Mouse (Mus musculus): ENCODE measurements around the gene Dbp.
"Not testable (repeated sequence)": the region's sequence is repeated elsewhere in the genome, so short reads cannot be mapped to it uniquely, and the experiment has no call there.

Gene Dbp

GRCm38 (mm10) chr7:45704730-45705442, at the start of gene Dbp:
Gene Dbp, plus strand, starts transcription at chr7:45705088.
- DNase-seq (ENCODE audit: low spot score) = peak; percentile 98

DNA sequence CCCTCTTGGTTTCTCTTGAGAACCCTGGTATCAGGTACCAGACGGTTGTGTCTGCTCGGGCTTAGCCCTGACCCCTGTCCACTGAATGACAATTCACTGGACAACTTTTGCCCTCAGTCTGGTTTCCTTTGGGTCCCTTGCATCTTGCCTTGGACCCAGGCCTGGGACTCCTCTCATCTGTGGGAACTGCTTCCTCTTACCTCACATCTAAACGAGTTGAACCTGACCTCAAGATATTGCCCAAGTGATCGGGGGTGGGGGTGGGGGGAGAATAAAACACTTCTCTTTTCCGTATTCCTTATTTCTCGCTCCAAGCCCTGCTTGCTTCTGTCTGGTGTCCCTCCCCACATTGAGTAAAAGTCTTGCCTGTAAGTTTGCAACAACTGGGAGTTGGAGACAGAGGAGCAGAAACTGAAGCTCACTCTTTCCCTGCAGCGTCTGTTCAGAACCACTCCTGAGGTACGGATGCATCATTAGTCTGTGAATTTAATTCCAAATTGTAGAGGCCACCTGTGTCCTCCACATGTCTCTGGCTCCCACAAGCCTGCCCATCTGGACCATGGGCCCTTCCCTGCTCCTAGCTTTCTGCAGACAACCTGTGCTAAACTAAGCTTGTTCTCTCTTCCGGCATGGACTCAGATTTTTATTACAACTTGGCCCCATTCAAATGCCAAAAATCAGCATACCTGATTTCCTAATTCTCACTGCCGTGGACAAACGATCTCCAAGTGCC, 44.0 kb upstream of the Dbp start:
- no peak for DNase-seq (ENCODE audit: low spot score)

DNA sequence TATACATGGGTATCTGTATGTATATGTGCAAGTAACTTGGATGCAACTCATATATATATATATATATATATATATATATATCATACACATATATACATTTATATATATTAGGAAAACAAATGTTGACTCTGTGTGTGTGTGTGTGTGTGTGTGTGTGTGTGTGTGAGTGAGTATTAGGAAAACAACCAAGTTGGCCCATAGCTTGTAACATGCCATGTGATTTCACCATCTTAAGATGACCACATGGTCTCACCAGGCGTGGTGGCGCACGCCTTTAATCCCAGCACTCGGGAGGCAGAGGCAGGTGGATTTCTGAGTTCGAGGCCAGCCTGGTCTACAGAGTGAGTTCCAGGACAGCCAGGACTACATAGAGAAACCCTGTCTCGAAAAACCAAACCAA, 43.2 kb upstream of the Dbp start:
- not testable (repeated sequence) for DNase-seq (ENCODE audit: low spot score)

- no peak for DNase-seq (ENCODE audit: low spot score)
These were observed 39.4 kb upstream of the Dbp start for GRCm38 (mm10) chr7:45665303-45666138.

DNA sequence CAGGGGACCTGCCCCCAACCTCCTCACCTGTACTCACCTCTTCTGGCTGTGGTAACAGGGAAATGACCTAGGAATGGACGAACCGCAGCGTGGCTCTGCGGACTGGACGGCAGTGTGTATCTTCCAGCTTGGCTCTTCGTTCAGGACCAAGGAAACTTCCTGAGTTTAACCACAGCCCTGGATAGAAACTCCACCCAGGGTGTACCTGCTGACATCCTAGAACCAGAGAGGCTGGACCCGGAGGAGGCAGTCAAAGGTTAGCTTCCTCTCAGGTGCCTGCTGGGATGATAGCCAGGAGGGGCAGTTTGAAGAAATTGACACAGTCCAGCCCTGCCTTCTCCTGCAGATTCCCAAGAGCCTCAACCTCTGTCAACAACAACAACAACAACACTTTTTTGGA, 38.7 kb upstream of the Dbp start, which contains the start of gene Fut2:
Gene Fut2, minus strand, starts transcription at position 234 of the 400 bp plus-strand sequence.
- DNase-seq (ENCODE audit: low spot score) = no peak

DNA sequence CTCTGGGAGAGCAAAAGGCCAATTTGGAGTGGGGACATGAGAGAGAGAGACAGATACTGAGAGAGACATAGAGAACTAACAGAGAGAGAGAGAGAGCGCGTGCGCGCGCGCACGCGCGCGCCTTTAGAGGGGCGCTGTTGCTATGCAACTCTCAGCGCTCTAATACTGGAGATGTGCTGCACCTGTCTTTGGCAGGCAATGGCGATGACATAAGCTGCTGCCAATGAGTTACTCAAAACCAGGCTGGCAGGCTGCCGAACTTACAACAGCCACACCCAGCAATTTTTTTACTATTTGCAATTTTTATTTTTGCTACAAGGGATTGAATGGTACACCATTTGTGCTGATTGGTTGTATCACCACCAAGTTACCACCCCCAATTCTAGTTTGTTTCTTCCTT, 37.1 kb upstream of the Dbp start:
- DNase-seq (ENCODE audit: low spot score) = no peak

GRCm38 (mm10) chr7:45668921-45669320, 36.0 kb upstream of the Dbp start:
- no peak for DNase-seq (ENCODE audit: low spot score)

DNA sequence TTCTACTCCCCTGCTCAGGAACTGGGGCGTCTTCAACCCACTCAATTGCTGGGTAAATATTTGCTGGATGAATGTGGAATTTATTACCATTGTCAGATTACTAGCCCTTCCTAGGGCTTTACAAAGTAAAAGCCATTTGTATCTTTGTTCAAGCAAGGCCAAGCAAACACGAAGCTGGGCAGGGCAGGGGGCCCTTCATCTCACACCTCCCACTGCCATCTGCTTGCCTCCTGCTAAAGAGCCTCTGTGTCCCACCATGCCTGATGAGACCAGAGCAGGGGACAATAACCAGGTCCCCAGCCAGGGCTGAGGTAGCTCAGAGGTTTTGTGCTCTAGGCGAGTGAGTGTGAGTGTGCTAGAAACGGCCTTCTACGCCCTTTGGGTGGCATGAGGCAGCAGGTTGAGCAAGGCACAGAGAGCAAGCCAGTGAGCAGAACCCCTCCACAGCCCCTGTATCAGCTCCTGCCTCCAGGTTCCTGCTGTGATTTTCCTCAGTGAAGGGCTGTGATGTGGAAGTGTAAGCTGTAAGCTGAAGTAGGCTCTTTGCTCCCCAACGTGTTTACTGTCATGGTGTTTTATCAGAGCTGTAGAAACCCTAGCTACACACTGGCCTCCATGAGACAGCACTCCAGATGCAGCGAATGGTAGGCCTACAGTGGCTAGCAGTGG, 27.1 kb upstream of the Dbp start:
- no peak for DNase-seq (ENCODE audit: low spot score)

GRCm38 (mm10) chr7:45678513-45678912, 26.4 kb upstream of the Dbp start:
- no peak for DNase-seq (ENCODE audit: low spot score)

DNA sequence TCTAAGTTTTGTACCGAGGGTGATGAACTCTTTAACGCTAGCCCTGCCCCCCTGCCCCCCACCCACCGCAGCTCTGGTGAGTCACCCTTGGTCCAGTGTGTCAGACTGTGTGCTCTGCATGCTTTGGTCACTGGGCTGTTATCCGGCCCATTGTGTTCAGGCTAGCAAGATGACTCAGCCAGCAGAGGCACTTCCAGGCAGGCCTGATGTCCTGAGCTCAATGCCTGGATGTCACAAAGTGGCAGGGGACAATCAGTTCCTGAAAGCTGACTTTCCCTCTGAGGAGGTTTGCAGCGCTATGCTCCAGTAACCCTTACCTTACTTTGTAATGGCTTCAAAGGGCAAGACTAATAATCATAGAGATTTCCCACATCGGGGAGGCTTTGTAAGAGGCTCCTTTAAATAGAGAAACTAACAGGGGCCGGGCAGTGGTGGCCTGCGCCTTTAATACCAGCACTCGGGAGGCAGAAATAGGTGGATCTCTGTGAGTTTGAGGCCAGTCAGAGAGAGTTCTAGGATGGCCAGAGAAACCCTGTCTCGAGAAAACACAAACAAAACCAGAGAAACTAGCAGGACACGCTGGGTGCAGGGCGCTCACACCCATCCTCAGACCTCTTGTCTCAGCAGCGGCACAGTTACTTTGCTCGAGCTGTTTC, 24.8 kb upstream of the Dbp start:
- DNase-seq (ENCODE audit: low spot score) = no peak

- DNase-seq (ENCODE audit: low spot score) = no peak
These were observed 23.7 kb upstream of the Dbp start for GRCm38 (mm10) chr7:45681046-45681736.

DNA sequence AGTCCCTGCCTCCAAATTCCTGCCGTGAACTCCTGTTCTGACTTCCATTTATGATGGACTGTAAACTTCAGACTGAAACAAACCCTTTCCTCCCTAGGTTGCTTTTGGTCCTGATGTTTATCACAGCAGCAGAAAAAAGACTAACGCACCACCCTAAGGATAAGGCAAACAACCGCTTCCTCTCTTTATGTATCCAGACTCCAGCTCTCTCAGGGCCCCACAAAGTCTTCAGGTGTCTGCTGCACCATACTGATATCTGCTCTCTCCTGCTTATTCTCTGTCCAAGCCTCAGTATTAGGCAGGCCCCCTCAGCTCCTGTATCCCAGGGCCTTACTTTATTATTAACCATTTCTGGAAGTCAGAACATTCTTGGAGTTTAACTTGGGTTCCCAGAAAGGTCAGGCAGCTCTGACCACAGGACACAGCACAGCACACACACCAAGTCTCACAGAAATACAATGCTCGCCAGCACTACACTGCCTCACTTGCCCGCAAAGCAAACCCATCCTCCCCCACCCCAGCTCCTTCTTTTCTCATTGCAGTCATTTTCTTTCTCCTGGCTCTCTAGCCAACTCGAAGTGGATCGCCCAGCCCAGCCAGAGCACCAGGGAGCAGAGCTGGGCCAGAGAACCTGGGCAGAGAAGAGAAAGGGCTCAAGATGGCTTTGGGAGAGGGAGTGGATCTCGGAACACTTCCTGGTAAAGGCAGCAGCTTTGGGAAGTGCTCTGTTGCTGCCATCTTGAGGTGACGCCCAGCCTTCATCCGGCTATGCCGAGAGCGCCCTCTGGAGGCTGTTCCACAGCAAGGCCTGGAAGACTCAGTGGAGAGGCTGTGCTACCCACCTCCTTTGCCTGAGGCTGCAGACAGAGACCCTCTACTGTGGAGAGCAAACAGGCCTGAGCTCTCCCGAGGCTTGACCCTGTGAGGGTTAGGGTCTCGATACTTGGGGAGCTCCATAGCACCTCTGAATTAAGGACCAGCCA, 22.5 kb upstream of the Dbp start:
- DNase-seq (ENCODE audit: low spot score) = peak; percentile 96

DNA sequence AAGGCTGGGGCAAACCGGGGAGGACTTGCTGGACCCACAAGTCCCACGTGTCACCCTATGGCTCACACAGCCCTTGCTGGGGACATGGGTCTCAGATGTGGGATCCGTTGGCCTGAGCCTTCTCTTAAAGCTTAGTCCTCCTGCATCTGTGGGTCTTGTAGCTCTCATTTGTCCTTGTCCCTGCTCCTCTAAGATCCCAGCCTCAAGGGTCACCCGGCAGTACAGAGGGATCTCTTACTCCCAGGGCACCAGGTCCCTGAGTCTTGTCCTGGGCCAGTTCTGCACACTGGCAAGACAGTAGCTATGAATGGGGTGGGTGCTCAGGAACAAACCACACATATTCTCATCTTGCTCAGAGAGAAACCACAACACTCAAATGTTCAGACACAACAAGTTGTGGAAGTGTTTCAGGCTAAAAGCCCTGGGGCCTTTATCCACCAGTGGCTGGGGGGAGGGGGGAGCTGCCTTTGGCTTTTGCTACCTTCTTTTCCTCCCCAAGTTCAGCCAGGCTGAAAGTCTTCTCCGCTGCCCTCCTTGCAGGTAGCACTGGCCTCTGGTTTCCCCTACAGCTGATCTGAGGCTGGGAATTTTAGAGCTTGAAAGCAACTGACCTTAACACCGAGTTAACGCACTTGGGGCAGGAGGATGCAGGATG, 21.4 kb upstream of the Dbp start, which contains the start of gene Ntn5:
Gene Ntn5, plus strand, starts transcription at position 627 of the 655 bp plus-strand sequence.
- DNase-seq (ENCODE audit: low spot score) = no peak

DNA sequence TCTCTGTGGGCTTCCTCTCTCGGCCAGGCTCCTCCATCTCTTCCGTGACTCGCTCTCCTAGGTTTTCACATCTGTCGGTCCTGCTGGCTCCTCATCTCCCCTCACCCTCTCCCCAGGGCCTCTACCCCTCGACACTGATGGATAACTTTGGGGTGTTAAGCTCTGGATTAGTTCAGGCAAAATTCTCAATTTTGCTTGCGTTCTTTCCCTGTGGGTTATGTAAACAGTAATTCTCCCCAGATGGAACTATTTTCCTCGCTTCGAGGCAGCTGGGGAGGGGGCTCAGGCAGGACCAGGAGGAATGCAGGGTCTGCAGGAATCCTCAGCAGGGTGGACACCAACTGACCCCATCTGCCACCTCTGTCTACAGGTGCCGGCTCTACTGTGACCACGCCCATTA, 19.1 kb upstream of the Dbp start:
- no peak for DNase-seq (ENCODE audit: low spot score)

- DNase-seq (ENCODE audit: low spot score) = no peak
These were observed 18.0 kb upstream of the Dbp start for GRCm38 (mm10) chr7:45686841-45687240.

- DNase-seq (ENCODE audit: low spot score) = no peak
These were observed 15.8 kb upstream of the Dbp start for GRCm38 (mm10) chr7:45689099-45689498.

DNA sequence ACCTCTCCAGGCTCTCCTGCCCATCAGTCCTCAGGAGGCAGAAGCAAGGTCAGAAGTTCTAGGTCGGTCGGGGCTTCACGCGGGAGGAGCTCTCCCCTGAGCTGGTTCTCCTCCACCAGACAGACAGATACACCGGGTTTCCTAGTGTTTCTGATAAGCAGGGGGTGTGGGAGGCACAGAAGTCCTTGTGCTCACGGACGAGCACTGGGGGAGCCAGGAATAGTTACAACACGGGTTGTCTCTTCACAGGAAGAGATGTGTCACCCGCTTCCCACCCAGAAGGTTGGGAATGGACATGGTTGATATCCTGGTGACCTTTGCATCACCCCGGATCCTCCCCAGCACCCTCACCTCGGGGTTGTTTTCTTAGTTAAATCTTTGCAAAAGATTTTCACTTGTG, 15.1 kb upstream of the Dbp start:
- no peak for DNase-seq (ENCODE audit: low spot score)

- DNase-seq (ENCODE audit: low spot score) = no peak
These were observed 12.5 kb upstream of the Dbp start for GRCm38 (mm10) chr7:45692364-45692763.
